Mouse (Mus musculus): Measurements from ENCODE around the gene Ckb. TPM values are rescaled to one million over a fixed set of nuclear protein-coding genes. Genes with fewer than 3 reads are reported as not detected.
A peak's percentile ranks its signal among the peaks of the same experiment; 100 is the strongest.
"Not testable (repeated sequence)": the region's sequence is repeated elsewhere in the genome, so short reads cannot be mapped to it uniquely, and the experiment has no call there.

The Ckb gene
- total RNA-seq, 2 experiments from 2014 or later = 98.4 to 117 TPM

DNA sequence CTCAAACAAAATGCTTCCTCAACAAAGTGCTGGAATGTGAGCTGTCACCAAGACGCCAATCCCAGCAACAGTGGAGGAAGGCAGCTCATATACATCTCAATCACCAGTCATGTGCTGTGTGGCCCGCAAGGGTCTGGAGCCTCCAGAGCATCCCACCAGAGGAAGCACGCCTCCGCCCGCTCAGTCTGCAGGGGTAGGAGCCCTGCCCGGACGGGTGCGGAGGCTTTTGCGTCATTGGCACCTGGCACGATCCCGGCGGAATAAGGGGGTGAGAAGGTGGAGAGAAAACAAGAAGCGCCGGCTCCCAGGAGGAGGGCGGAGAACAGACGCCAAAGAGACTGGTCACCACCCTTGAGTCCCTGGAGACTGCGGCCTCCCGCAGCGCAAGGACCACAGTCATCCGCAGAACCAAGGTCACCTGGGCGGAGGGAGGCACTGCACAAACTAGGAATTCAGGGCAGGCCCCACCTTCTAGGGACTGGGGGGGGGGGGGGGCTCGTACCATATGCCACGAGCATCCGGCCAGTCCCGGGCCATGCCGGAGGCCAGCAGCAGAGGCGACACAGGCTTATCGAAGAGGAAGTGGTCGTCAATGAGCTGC lies 1.7 kb downstream of the Ckb start:
- intact Hi-C loops (cut with DNase I) = no loop called here
- DNase-seq = peak in 1 of 2 experiments; percentile 38

DNA sequence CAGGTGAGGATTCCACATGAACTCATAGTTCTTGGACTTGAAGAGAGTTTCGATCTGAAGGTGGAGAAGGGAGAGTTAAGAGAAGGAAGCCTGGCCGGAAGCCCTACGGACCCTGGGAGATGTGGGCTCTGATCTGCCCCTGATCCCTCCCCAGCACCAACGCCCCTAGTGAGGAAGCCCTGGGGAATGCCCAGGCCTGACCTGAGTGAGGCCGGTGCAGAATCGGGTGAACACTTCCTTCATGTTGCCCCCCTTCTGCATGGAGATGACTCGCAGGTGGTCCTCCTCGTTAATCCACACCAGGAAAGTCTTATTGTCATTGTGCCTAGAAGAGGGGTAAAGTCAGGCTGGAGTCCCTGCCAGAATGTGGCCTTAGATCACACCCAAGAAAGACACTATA lies 2.2 kb downstream of the Ckb start:
- no peak for DNase-seq
- intact Hi-C loops (cut with DNase I) = loop anchor here (5.0 kb wide), 1 partner anchor 287 kb away; no protein-coding TSS in a partner anchor

DNA sequence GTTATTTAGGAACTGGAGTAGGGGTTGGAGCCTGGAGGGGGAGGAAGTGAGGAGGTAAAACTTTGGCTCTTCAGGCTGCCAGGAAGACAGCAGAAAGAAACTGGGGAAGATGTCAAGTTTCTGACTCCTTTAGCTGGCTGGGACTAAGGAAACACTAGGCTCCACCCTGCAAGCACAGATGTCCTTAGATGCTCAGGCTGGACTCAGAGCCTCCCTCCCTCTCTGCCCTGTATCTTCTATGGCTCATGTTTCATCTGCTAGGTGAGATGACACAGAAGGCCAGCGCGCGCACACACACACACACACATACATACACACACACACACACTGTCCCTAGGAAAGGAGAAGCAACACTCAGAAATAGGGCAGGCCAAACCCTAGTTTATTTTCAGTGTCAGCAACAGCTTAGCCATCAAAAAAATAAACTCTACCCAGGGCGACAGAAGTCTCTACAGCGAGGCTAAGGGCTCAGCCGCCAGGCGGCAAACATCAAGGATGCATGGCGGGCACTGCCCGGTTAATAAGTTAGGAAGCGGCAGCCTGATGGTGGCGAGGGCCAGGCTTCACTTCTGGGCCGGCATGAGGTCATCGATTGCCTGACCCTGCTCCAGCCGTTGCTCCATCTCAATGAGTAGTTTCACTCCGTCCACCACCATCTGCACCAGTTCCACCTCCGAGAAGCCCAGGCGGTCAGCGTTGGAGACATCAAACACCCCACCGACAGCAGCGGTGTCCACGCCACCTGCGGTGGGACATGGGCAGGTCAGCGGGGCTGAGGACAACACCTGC lies 2.9 kb downstream of the Ckb start:
- DNase-seq = peak; percentile 54 to 55
- intact Hi-C loops (cut with DNase I) = loop anchor here (1.0 to 5.0 kb wide), 3 partner anchors 27 to 288 kb away; no protein-coding TSS in a partner anchor

DNA sequence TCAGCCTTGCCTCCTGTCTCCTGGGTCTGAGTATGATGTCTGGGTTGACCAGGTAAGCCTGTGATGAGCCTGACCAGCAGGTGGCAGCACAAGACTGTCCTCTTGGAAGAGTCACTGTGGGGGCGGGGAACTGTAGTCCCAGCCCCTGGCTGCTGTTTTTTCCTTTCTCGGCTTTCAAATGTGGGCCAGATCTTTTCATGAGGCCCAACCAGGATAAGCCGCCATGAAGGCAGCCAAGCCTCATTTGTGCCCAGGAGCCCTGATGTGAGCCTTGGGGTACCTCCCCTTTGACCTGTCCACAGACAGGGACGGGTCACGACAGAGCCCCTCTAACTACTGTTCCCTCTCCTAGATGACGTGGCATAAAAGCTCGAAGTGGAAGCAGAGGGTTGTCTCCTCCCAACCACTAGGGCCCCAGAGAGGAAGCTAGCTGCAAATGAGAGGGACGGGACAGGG lies 3.7 kb downstream of the Ckb start:
- peak; percentile 98 to 99 for DNase-seq
- intact Hi-C loops (cut with DNase I) = loop anchor here (1.0 to 5.0 kb wide), 3 partner anchors 28 to 289 kb away; no protein-coding TSS in a partner anchor

DNA sequence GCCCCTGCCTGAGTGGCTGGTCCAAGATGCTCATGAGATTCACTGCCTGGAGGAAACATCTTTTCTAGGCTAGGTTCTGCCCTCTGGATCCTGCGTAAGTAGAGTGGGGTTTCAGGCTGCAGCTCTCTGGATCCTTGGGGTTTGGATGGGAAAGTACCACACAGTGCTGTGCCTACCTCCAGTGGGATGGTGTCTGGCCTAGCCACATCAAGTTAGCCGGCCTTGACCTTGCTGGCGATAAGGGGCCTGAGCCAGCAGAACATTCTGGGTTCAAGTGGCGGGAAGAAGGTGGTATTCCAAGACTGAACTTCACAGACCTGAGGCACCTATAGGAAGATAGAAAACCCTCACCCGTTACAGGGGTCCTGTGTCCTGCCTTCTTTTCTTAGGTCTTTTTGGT lies 4.7 kb downstream of the Ckb start:
- DNase-seq = no peak
- intact Hi-C loops (cut with DNase I) = loop anchor here (5.0 kb wide), 1 partner anchor 290 kb away; no protein-coding TSS in a partner anchor

DNA sequence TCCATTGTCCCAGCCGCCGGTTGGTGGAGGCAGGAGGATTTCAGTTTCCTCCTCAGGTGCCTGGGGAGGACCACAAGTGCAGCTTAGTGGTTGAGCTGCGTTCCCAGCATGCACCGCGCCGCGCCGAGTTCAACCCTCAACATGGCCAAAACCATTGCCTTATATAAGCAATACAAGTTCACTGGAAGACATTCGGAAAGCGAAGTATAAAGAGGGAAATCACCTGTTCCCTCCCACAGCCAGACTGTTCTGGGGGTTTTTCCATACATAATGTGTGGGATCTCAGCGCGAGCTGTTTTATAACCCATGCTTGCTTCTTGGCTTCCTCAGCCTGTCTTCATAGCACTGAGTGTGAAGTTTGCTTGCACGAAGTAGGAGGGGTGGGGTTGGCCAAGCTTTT lies 5.8 kb downstream of the Ckb start:
- no peak for DNase-seq
- intact Hi-C loops (cut with DNase I) = loop anchor here (5.0 kb wide), 1 partner anchor 291 kb away; no protein-coding TSS in a partner anchor

DNA sequence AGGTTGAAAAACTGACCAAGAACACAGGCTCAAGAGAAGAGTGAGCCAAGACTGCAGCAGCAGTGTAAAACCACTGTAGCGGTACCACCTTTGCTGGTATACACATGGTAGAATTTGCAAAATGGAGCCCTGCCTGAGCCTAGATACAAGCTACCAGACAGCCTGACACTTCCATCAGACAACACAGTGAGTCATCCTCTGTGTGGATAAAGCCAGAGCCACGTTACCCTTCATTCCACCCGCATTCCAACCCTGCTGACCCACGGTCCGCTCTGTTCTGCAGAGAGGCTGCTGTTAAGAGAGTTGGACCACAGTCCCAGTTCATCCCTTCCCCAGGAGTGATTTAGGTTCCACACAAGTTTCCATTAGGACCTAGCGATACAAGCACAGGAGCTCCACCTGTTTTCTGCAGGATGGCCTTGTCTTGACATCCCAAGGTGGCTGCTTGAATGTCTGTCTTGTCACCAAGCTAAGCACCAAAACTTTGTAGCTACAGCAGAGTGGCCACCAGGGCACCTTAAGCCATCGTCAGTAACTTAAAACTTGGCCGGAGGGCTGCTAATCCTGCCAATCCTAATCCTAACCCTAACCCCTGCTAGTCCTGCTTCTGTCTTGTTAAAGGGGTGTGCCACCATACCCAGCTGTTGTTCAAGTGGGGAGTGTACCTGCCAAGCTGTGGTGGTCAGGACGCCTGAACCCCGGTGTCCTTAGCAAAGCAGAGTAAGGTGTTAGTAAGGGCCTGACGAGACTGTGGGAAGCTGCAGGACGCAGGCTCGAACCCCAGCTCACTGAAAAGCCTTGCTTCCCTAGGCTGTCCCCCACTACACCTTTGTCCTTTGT lies 6.9 kb downstream of the Ckb start:
- no peak for DNase-seq
- intact Hi-C loops (cut with DNase I) = loop anchor here (5.0 kb wide), 1 partner anchor 292 kb away; no protein-coding TSS in a partner anchor

DNA sequence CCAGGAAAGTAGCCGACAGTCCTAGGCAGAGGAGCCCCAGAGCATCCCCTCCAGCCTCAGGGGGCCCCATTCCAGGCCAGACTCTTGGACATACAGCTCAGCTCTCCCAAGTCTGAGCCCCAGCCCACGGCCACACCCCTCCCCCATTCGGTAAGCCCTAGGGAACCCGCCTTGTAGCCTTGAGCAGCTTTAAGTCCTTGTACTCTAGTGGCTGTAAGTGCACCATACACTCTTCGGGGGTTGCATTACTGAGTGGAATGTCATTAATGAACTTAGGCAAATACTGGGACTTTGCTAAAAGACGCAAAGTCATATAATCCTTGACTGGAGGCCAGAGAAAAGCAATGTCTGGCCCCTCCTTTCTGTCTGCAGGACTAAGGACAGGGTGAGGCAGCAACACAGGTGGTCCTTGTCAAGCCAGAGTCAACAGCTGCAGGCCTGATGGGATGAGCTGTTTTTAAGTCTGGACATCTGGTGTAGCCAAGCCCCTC lies 7.9 kb downstream of the Ckb start:
- peak; percentile 60 to 68 for DNase-seq
- intact Hi-C loops (cut with DNase I) = no loop called here

DNA sequence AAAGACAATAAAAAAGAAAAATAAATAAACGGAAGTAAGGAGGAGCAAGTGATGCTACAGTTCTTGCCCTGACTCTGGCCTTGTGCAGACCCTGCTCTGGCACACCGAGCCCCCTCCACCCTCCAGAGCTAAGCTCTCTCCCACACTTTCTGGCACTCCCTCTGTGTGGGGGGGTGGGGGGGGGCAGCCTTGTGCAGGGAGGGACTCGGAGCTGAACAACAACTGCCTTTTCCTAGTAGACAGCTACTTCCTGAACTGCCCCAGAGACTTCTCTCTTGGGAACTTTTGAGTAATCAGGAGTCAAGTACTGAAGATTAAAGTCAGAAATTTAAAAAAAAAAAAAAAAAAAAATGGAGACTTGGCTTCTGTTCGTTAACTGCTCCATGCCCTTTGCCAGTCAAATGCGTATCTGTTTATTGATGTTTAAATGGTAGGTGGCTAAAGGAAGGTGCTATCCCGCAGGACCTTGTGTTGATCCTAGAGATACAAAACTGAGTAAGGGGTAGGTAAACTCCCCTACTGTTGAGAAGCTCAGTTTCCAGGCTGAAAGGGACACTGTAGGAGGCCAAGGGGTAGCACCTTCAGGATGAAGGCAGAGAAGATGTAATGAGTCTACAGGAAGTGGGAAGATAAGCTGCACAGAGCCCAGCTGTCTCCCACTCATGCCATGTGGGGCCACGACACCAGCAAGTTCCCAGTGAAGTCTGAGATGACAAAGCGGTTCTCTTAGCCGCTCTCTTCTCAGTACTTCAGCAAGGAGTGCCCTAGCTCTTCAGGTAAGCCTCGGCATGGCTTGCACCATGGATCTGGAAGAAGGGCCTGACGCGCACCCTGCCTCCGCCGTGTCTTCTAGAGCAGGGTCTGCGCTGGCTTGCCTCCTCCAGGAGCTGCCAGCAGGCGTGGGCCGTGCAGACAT lies 8.7 kb downstream of the Ckb start:
- DNase-seq = peak; percentile 14 to 55
- intact Hi-C loops (cut with DNase I) = no loop called here

DNA sequence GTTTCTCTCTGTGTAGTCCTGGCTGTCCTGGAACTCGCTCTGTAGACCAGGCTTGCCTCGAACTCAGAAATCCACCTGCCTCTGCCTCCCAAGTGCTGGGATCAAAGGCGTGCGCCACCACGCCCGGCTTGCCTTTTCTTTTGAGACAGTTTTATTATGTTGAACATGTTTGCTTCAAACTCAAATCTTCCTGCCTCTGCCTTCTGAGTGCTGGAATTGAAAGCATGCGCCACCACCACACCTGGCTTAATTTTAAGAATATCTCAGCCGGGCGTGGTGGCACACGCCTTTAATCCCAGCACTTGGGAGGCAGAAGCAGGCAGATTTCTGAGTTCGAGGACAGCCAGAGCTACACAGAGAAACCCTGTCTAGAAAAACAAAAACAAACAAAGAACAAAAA lies 10.6 kb downstream of the Ckb start:
- intact Hi-C loops (cut with DNase I); DNase-seq: not testable (repeated sequence)

DNA sequence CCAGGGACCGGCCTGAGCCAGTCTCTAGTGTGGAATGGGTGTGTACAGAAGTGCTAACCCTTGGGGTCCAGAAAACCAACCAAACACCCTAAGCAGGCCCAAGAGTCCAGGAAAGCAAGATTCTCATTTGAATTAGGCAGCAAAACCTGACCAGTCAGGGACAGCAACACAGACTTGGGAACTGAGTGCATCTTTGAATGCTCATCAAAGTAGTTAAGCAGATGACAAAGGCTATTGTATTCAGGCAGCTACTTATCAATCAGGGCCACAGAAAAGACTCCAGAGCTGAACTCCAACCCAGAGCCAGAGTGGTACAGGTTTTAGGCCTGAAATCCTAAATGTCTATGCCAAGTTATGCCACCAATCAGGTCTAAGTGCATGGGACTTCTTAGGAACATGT lies 11.5 kb downstream of the Ckb start:
- intact Hi-C loops (cut with DNase I) = no loop called here
- DNase-seq = no peak

DNA sequence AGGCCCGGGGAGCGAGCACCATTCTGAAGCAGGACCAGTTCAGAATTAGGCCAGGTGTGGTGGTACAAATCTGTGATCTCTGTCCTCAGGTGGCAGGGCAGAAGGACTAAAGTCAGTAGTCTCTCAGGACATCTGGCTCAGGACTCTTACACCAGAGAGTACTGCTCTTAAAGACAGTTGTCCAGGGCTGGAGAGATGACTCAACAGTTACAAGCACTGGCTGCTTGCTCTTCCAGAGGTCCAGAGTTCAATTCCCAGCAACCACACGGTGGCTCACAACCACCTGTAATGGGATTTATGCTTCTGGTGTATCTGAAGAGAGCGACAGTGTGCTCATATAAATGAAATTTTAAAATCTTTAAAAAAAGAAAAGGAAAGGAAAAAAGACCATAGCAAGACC lies 12.8 kb downstream of the Ckb start:
- intact Hi-C loops (cut with DNase I) = no loop called here
- DNase-seq = no peak

DNA sequence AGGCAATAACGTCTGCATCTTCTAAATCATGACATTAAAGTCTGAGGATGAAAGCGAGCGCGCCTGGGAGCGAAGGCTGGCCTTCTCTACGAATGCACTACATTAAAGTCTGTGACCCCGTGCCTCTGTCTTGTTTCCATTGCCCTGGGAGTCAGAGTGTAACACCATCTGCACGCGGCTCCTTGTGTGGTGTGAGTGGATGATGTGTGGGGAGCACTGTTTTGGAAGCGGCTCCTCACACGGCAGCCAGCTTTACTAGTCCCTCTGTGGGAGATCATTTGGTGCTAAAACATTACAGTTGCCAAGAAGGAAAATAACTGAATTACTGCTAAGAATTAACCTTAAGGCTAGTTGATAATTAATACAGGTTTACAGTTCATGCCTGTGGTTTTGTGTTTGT lies 16.4 kb downstream of the Ckb start:
- intact Hi-C loops (cut with DNase I) = no loop called here
- DNase-seq = no peak

DNA sequence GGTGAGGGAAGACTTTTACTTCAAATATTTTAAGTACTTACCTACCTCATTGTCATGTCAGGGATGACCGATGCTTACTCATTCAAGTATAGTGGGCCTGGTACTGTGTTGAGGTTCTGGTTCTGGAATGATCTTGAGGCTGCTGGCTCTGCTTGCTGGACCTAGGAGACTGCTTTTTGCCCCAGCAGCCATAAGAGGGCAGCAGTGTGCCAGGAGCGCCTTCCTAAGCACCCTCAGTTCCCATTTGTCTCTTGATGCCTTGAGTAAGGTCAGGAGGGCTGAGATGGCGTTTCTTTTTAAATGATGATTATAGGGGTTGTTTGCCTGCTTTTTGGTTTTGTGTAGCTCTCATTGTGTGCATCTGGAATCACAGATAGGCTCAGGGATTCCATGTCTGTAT lies 18.7 kb downstream of the Ckb start:
- peak; percentile 76 to 84 for DNase-seq
- intact Hi-C loops (cut with DNase I) = loop anchor here (5.0 kb wide), 1 partner anchor 79 kb away; no protein-coding TSS in a partner anchor

DNA sequence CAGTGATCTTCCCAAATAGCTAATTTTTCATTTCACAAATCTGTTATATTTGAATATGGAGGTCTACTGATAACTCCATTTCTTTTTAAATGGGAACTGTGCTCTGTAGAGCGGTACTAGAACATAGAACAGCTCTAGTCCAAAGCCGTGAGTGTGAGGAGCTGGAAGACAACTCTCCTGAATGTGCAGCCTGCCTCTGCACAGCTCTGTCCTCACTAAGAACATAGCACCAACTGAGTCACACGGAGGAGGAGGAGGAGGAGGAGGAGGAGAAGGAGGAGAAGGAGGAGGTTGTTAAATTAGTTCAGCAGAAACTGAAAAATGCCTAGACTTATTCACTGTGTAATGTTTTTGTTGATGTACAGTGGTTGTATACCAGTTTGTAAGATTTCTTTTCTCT lies 19.2 kb downstream of the Ckb start:
- intact Hi-C loops (cut with DNase I) = loop anchor here (5.0 kb wide), 1 partner anchor 79 kb away; no protein-coding TSS in a partner anchor
- no peak for DNase-seq

DNA sequence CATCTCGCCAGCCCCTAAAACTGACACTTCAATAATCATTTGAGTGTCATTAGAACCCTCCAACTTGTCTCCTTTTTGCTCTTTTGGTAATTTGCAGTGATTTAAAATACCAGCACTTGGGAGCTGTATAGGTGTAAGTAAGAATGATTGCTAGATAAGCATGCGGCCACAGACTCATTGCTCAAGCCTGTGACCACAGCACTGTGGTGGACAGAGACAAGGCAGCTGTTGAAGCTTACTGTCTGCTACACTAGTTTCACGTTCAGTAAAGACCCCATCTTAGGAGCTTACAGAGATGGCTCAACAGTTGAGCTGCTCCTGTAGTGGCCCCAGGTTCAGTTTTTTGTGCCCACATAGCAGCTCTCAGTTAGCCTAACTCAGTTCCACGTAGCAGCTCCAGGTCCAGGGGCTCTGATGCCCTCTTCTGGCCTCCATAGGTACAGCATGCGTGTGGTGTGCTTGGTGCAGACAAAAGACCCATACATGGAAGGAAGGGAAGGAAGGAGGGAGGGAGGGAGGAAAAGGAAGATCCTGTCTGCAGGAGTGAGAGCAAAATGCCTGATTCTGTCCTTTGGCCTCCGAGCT lies 24.0 kb downstream of the Ckb start:
- intact Hi-C loops (cut with DNase I) = loop anchor here (5.0 kb wide), 2 partner anchors 96 to 221 kb away; no protein-coding TSS in a partner anchor
- peak; percentile 66 to 76 for DNase-seq
